Mouse (Mus musculus): ENCODE measurements at regions not wholly inside any gene's neighbourhood (a gene's known extent, or its start where the extent isn't known, plus 50 kb on each side); places are given as distances from the start of the nearest gene placed in this dataset.

DNA sequence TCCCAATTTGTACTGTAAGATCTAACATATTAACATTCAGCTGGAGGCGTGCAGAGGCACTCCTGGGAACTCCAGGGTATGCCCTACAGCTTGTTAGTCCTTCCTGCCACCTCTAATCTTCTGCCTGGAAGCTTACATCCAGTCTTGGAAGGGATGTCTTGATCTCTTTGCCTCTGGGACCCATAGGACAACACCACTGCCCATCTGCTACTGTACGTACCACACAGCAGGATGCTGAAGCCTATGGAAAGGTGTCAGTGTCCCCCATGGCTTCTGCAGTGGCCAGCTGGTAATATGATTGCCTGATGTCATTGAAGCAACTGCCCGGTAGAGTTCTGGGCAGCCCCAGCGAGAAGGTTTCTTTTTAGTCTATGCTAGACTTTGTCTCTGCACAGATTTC is 52.7 kb upstream of the Palm2 start:
- no peak for TF ChIP-seq CTCF (IDR thresholded peaks at IDR 0.05; ENCODE audit: low read depth)
- TF ChIP-seq EP300 (IDR thresholded peaks at IDR 0.05; ENCODE audit: low read depth) = no peak

Measured in heart, postnatal 0 days (tissue).